ENCODE assay signal across 10 mouse cellular contexts in the genomic region with DNA sequence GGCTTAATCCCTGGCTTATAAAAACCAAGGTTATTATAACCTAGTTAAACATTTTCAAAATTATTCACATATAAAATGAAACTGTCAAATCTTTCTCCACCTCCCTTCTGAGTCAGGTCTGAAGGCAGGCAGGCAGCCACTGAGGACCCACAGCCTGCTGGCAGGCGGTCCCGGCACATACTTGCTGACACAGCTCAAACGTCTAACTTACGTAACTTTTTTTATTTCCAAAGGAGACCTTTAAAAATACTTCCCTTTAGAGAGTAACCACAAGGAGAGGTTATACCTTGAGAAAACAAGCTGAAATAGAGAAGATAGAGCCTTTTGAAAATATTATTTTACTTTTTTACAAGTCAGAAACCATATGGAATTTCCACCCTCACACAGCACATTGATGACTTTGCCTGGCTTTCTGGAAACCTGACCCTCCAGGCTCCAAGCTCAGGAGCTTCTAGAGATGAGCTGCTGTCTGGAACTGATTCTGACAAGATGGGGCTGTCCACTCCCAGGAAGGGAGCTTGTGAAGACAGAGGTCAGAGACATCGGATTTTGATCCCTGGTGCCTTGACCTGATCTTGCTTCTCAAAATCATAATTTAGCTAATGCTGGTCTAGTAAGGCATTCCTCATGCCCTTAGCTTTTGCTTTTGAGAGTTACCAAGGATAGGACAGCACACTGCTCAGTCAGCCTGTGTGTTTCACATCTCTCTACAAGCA. TPM values are rescaled to one million over a fixed set of nuclear protein-coding genes. Genes with fewer than 3 reads are reported as not detected.
A peak's percentile ranks its signal among the peaks of the same experiment; 100 is the strongest.
DNase-seq lines count a peak whose midpoint lies in the region; ATAC-seq and TF ChIP-seq lines count a peak whose summit lies in the region.
"Had no signal": no experiment of that assay in that cellular context is flagged by ENCODE, and none has a peak within 500 bp of the region (broad histone marks: within the 10 kb centered on the region; RNA-seq: fewer than 3 reads in every experiment).

No protein-coding gene starts in this region.

- TF ChIP-seq POLR2A in myocyte (IDR thresholded peaks at IDR 0.05; ENCODE audit: insufficient read length, low read depth) = no peak

- no peak overlapping the region for H3K4me3 ChIP-seq in midbrain, embryonic 11.5 days (ENCODE audit: low read depth, low read length)
- H3K4me3 ChIP-seq in midbrain, embryonic 10.5 days = no peak overlapping the region
- H3K4me3 ChIP-seq in kidney, embryonic 16.5 days (ENCODE audit: low read length) = no peak overlapping the region
- no peak overlapping the region for H3K4me3 ChIP-seq in myocyte
- H3K4me3 ChIP-seq: hindbrain, embryonic 10.5 days had no signal

- 77% methylated on average over 5 of the region's 5 CpGs for WGBS in midbrain, embryonic 11.5 days
- 77% methylated on average over 5 of the region's 5 CpGs for WGBS in midbrain, embryonic 10.5 days
- WGBS in kidney, embryonic 16.5 days = 19% methylated on average over 5 of the region's 5 CpGs

- H3K4me2 ChIP-seq in midbrain, embryonic 11.5 days = no peak overlapping the region
- no peak overlapping the region for H3K4me2 ChIP-seq in kidney, embryonic 16.5 days (replicated peaks; ENCODE audit: low read depth, low read length)
- peak overlapping the region; percentile 74 for H3K4me2 ChIP-seq in myocyte (ENCODE audit: low read depth)

- H3K9ac ChIP-seq in midbrain, embryonic 11.5 days (ENCODE audit: low read length) = no peak overlapping the region
- H3K9ac ChIP-seq in kidney, embryonic 16.5 days (replicated peaks; ENCODE audit: low read length) = no peak overlapping the region

- no peaks in the 10 kb centered on the region for H3K4me1 ChIP-seq in midbrain, embryonic 11.5 days (ENCODE audit: control insufficient read depth, insufficient read depth, low read length)
- H3K4me1 ChIP-seq in midbrain, embryonic 10.5 days = no peaks in the 10 kb centered on the region
- no peaks in the 10 kb centered on the region for H3K4me1 ChIP-seq in kidney, embryonic 16.5 days (ENCODE audit: insufficient read depth, low read length)

- ATAC-seq in midbrain, embryonic 11.5 days (ENCODE audit: low FRiP score) = no peak
- peak; percentile 67; the same call in 1 of the 2 replicates for ATAC-seq in kidney, embryonic 16.5 days (ENCODE audit: low FRiP score, low TSS enrichment)

- intact Hi-C loops in heart, postnatal 25 days (cut with DNase I) = no loop called here

- no peaks in the 10 kb centered on the region for H3K9me3 ChIP-seq in midbrain, embryonic 11.5 days (ENCODE audit: control insufficient read depth, low read length)
- H3K9me3 ChIP-seq in midbrain, embryonic 10.5 days (replicated peaks) = no peaks in the 10 kb centered on the region
- no peaks in the 10 kb centered on the region for H3K9me3 ChIP-seq in kidney, embryonic 16.5 days (ENCODE audit: low read length)
- H3K9me3 ChIP-seq: hindbrain, embryonic 10.5 days had no signal

- no peak overlapping the region for H3K27ac ChIP-seq in midbrain, embryonic 11.5 days (ENCODE audit: low read depth, low read length)
- H3K27ac ChIP-seq in midbrain, embryonic 10.5 days (replicated peaks) = no peak overlapping the region
- no peak overlapping the region for H3K27ac ChIP-seq in kidney, embryonic 16.5 days (ENCODE audit: low read length)
- H3K27ac ChIP-seq: hindbrain, embryonic 10.5 days had no signal

- H3K36me3 ChIP-seq in midbrain, embryonic 11.5 days (ENCODE audit: control insufficient read depth, insufficient read depth, low read length) = no peaks in the 10 kb centered on the region
- no peaks in the 10 kb centered on the region for H3K36me3 ChIP-seq in midbrain, embryonic 10.5 days
- H3K36me3 ChIP-seq in kidney, embryonic 16.5 days (ENCODE audit: insufficient read depth, low read length) = no peaks in the 10 kb centered on the region
- no peaks in the 10 kb centered on the region for H3K36me3 ChIP-seq in myocyte (ENCODE audit: control insufficient read depth, insufficient read depth)
- H3K36me3 ChIP-seq: hindbrain, embryonic 10.5 days had no signal

- DNase-seq in adrenal gland, adult (ENCODE audit: inconsistent age in 2 of 2, low spot score in 1 of 2) = peak; percentile 15 to 67
- no peak for DNase-seq in adrenal gland, adult 8-10 months
- DNase-seq in midbrain, embryonic 11.5 days (ENCODE audit: low spot score, missing footprints) = peak; percentile 49
- DNase-seq in midbrain, embryonic 10.5 days (ENCODE audit: low spot score) = no peak
- no peak for DNase-seq in heart, postnatal 25 days (ENCODE audit: low spot score)
- no peak for DNase-seq in heart, adult 9 months (ENCODE audit: low spot score in 2 of 2)
- DNase-seq: cerebellum, adult 8-10 months had no signal

- no peaks in the 10 kb centered on the region for H3K79me2 ChIP-seq in myocyte (ENCODE audit: control insufficient read depth, insufficient read depth)

- no peak overlapping the region for H3ac ChIP-seq in myocyte (ENCODE audit: control insufficient read depth, insufficient read length)

- H3K27me3 ChIP-seq in midbrain, embryonic 11.5 days (ENCODE audit: control insufficient read depth, insufficient read depth, low read length) = no peaks in the 10 kb centered on the region
- H3K27me3 ChIP-seq in midbrain, embryonic 10.5 days (ENCODE audit: low read depth, poor library complexity, severe bottlenecking) = peaks cover 7% of the 10 kb centered on the region
- no peaks in the 10 kb centered on the region for H3K27me3 ChIP-seq in kidney, embryonic 16.5 days (ENCODE audit: insufficient read depth, low read length)
- H3K27me3 ChIP-seq in myocyte (ENCODE audit: control insufficient read depth, insufficient read depth, insufficient read length) = no peaks in the 10 kb centered on the region

TF ChIP-seq in myocyte, 11 proteins besides CTCF, POLR2A, EP300 and RAD21:
- TF ChIP-seq CEBPB (IDR thresholded peaks at IDR 0.05; ENCODE audit: insufficient read depth, poor library complexity, severe bottlenecking) (no peak), MYOD1 (IDR thresholded peaks at IDR 0.05; ENCODE audit: control insufficient read depth in 1 of 3, insufficient read length in 2 of 3, low read depth in 2 of 3) (no peak), E2F4 (IDR thresholded peaks at IDR 0.05; ENCODE audit: insufficient read depth) (no peak), TCF3 (IDR thresholded peaks at IDR 0.05; ENCODE audit: insufficient read length, low read depth) (no peak), MAX (IDR thresholded peaks at IDR 0.05; ENCODE audit: low read depth) (no peak), POLR2AphosphoS2 (IDR thresholded peaks at IDR 0.05; ENCODE audit: insufficient read length, low read depth) (no peak), SRF (IDR thresholded peaks at IDR 0.05; ENCODE audit: control insufficient read depth, insufficient read length, low read depth) (no peak), REST (IDR thresholded peaks at IDR 0.05; ENCODE audit: insufficient read depth, insufficient read length) (no peak), USF1 (IDR thresholded peaks at IDR 0.05; ENCODE audit: low read depth) (no peak), MYOG (IDR thresholded peaks at IDR 0.05; ENCODE audit: control insufficient read depth in 1 of 3, insufficient read depth in 1 of 3, insufficient read length in 2 of 3, low read depth in 2 of 3) (no peak), TCF12 (IDR thresholded peaks at IDR 0.05; ENCODE audit: insufficient read depth, poor library complexity, severe bottlenecking) (no peak)

RNA-seq across cellular contexts. Expression of gene E2f7, which starts 59.9 kb away (rescaled TPM):
- 1 to 10 TPM in 2 of 4 experiments, under 1 TPM in 2; 0.83 to 1.1 (median 0.96) TPM for total RNA-seq in adrenal gland, adult 8-10 months (2022)
- polyA plus RNA-seq in midbrain, embryonic 11.5 days (2014; fragmentation: Nextera tagmentation; extraction: Ambion mirVana) = 31.3 and 35.9 TPM in 2 replicates
- 38.5 and 42.7 TPM in 2 replicates for polyA plus RNA-seq in midbrain, embryonic 10.5 days (2016; fragmentation: Nextera tagmentation; extraction: Ambion mirVana)
- polyA plus RNA-seq in kidney, embryonic 16.5 days (2015; fragmentation: Nextera tagmentation; extraction: Ambion mirVana) = 23.2 and 28.5 TPM in 2 replicates
- polyA plus RNA-seq in myocyte (2012; fragmentation: generic; extraction: Trizol) = 3.3 TPM
- 1 to 10 TPM in 1 of 2 experiments, under 1 TPM in 1; 0.59 to 1.9 TPM for total RNA-seq in heart, postnatal 25 days (2021)

Comparison
In these comparisons a context has a peak if more than half of its experiments do, and no peak if none do; other contexts are left out.
1. DNase-seq: peak in adrenal gland, adult (2 of 2) and midbrain, embryonic 11.5 days (single experiment); none in adrenal gland, adult 8-10 months (single experiment), midbrain, embryonic 10.5 days (single experiment), heart, postnatal 25 days (single experiment) and heart, adult 9 months (0 of 2).